Mouse (Mus musculus) MEL (cell line): ENCODE results near the gene Taco1. TPM values are rescaled to one million over a fixed set of nuclear protein-coding genes. Genes with fewer than 3 reads are reported as not detected.

Source experiments
- DNase-seq: peaks from one replicate; pipeline ENCODE4 v3.0.0; 2011; ENCODE audit warnings: low read depth, low spot score
- H3K27ac ChIP-seq: 2 replicates; pipeline ENCODE4 v1.5.1; 2012; ENCODE audit warnings: low read depth, mild to moderate bottlenecking, control low read depth, low read length, moderate library complexity; ENCODE audit not compliant: control insufficient read depth
- H3K27me3 ChIP-seq, 2 experiments: fragments of 150-350 bp in 1 of 2; sonication (generic) in 1 of 2; 2 replicates each; pipeline ENCODE4 v1.6.1; 2012; ENCODE audit warnings: low read length in 2 of 2, mild to moderate bottlenecking in 2 of 2, improper control_type of control experiment in 1 of 2, moderate library complexity in 1 of 2; ENCODE audit not compliant: insufficient read depth in 2 of 2, control insufficient read depth in 1 of 2
- H3K36me3 ChIP-seq, 2 experiments: 2 replicates each; pipeline ENCODE4 v1.6.1; 2012 to 2014; ENCODE audit warnings: low read length in 2 of 2, improper control_type of control experiment in 1 of 2, inconsistent platforms in 1 of 2, mild to moderate bottlenecking in 1 of 2; ENCODE audit not compliant: insufficient read depth in 2 of 2, control insufficient read depth in 1 of 2
- H3K4me1 ChIP-seq, 2 experiments: fragments of 150-350 bp in 1 of 2; sonication (generic) in 1 of 2; 2 replicates each; pipeline ENCODE4 v1.6.1; 2012; ENCODE audit warnings: low read length in 2 of 2, improper control_type of control experiment in 1 of 2, mild to moderate bottlenecking in 1 of 2; ENCODE audit not compliant: insufficient read depth in 2 of 2, control insufficient read depth in 1 of 2
- H3K4me3 ChIP-seq, 2 experiments: fragments of 150-350 bp in 1 of 2; sonication (generic) in 1 of 2; 2 replicates each; pipeline ENCODE4 v1.5.1; 2012; ENCODE audit warnings: low read depth in 2 of 2, low read length in 2 of 2, mild to moderate bottlenecking in 2 of 2, moderate library complexity in 2 of 2, control low read depth in 1 of 2, improper control_type of control experiment in 1 of 2; ENCODE audit not compliant: control insufficient read depth in 1 of 2, insufficient read depth in 1 of 2
- H3K79me2 ChIP-seq: 2 replicates; pipeline ENCODE4 v1.6.1; 2012; ENCODE audit warnings: mild to moderate bottlenecking, low read length, moderate library complexity; ENCODE audit not compliant: control insufficient read depth, poor library complexity, insufficient read depth
- H3K9ac ChIP-seq: 2 replicates; pipeline ENCODE4 v1.6.1; 2012; ENCODE audit warnings: low read depth, mild to moderate bottlenecking, control low read depth, low read length, moderate library complexity; ENCODE audit not compliant: control insufficient read depth, poor library complexity, severe bottlenecking
- H3K9me3 ChIP-seq: fragments of 150-350 bp; sonication (generic); replicated peaks from 2 replicates; pipeline ENCODE4 v1.6.1; 2012; ENCODE audit warnings: mild to moderate bottlenecking, low read length, improper control_type of control experiment, moderate library complexity; ENCODE audit not compliant: insufficient read depth
- BHLHE40 ChIP-seq: IDR thresholded peaks from 2 replicates; pipeline ENCODE4 v1.6.1; 2012; ENCODE audit warnings: low read depth, mild to moderate bottlenecking, inconsistent platforms, low read length, improper control_type of control experiment, borderline replicate concordance
- CHD1 ChIP-seq: IDR thresholded peaks from 2 replicates; pipeline ENCODE4 v1.6.1; 2012; ENCODE audit warnings: low read depth, mild to moderate bottlenecking, inconsistent platforms, low read length, improper control_type of control experiment
- CHD2 ChIP-seq: IDR thresholded peaks from 2 replicates; pipeline ENCODE4 v1.6.1; 2011; ENCODE audit warnings: low read length, improper control_type of control experiment
- CTCF ChIP-seq, 3 experiments: IDR thresholded peaks in 2 of 3; conservative IDR thresholded peaks in 1 of 3; 2 replicates each; pipeline ENCODE4 v1.5.1; 2011 to 2012; ENCODE audit warnings: low read length in 3 of 3, low read depth in 2 of 3, mild to moderate bottlenecking in 2 of 3, improper control_type of control experiment in 1 of 3, inconsistent platforms in 1 of 3, mixed read lengths in 1 of 3, moderate library complexity in 1 of 3; ENCODE audit not compliant: control insufficient read depth in 1 of 3, insufficient read depth in 1 of 3, poor library complexity in 1 of 3, severe bottlenecking in 1 of 3
- ELF1 ChIP-seq: IDR thresholded peaks from 2 replicates; pipeline ENCODE4 v1.6.1; 2014; ENCODE audit warnings: low read depth, mild to moderate bottlenecking, inconsistent platforms, low read length, improper control_type of control experiment, moderate library complexity
- EP300 ChIP-seq, 2 experiments: IDR thresholded peaks; 2 replicates each; pipeline ENCODE4 v1.6.1; 2011; ENCODE audit warnings: improper control_type of control experiment in 2 of 2, low read length in 2 of 2, low read depth in 1 of 2, mild to moderate bottlenecking in 1 of 2
- ETS1 ChIP-seq: IDR thresholded peaks from 2 replicates; pipeline ENCODE4 v1.6.1; 2012; ENCODE audit warnings: low read depth, mild to moderate bottlenecking, inconsistent platforms, low read length, improper control_type of control experiment, moderate library complexity
- GABPA ChIP-seq: IDR thresholded peaks from 2 replicates; pipeline ENCODE4 v1.6.1; 2012; ENCODE audit warnings: low read depth, mild to moderate bottlenecking, inconsistent platforms, low read length, improper control_type of control experiment, moderate library complexity
- GATA1 ChIP-seq: IDR thresholded peaks from 2 replicates; pipeline ENCODE4 v1.6.1; 2011; ENCODE audit warnings: low read depth, low read length, improper control_type of control experiment
- HCFC1 ChIP-seq: IDR thresholded peaks from 2 replicates; pipeline ENCODE4 v1.6.1; 2012; ENCODE audit warnings: low read depth, mild to moderate bottlenecking, inconsistent platforms, low read length, improper control_type of control experiment, moderate library complexity
- JUND ChIP-seq: IDR thresholded peaks from 2 replicates; pipeline ENCODE4 v1.6.1; 2011; ENCODE audit warnings: low read depth, mild to moderate bottlenecking, improper control_type of control experiment, low read length
- KAT2A ChIP-seq: conservative IDR thresholded peaks from 2 replicates; pipeline ENCODE4 v1.6.1; 2012; ENCODE audit warnings: low read depth, low read length, improper control_type of control experiment, inconsistent platforms
- MAFK ChIP-seq: IDR thresholded peaks from 2 replicates; pipeline ENCODE4 v1.6.1; 2011; ENCODE audit warnings: low read depth, mild to moderate bottlenecking, low read length, improper control_type of control experiment, borderline replicate concordance
- MAX ChIP-seq: IDR thresholded peaks from 2 replicates; pipeline ENCODE4 v1.6.1; 2011; ENCODE audit warnings: low read length, improper control_type of control experiment
- MAZ ChIP-seq: IDR thresholded peaks from 2 replicates; pipeline ENCODE4 v1.6.1; 2012; ENCODE audit warnings: low read depth, mild to moderate bottlenecking, inconsistent platforms, low read length, improper control_type of control experiment
- MEF2A ChIP-seq: IDR thresholded peaks from 2 replicates; pipeline ENCODE4 v1.6.1; 2014; ENCODE audit warnings: low read depth, mild to moderate bottlenecking, inconsistent platforms, low read length, improper control_type of control experiment; ENCODE audit not compliant: poor library complexity, insufficient replicate concordance, severe bottlenecking; ENCODE audit errors: extremely low read depth
- MXI1 ChIP-seq: IDR thresholded peaks from 2 replicates; pipeline ENCODE4 v1.6.1; 2011; ENCODE audit warnings: mild to moderate bottlenecking, low read depth, low read length, improper control_type of control experiment
- MYB ChIP-seq: IDR thresholded peaks from 2 replicates; pipeline ENCODE4 v1.6.1; 2011; ENCODE audit warnings: mild to moderate bottlenecking, low read depth, low read length, improper control_type of control experiment
- MYC ChIP-seq: IDR thresholded peaks from 2 replicates; pipeline ENCODE4 v1.6.1; 2011; ENCODE audit warnings: low read depth, mild to moderate bottlenecking, low read length, improper control_type of control experiment, moderate library complexity
- NELFE ChIP-seq: IDR thresholded peaks from 2 replicates; pipeline ENCODE4 v1.6.1; 2011; ENCODE audit warnings: low read depth, low read length, improper control_type of control experiment
- NRF1 ChIP-seq: IDR thresholded peaks from 2 replicates; pipeline ENCODE4 v1.6.1; 2014; ENCODE audit warnings: low read depth, mild to moderate bottlenecking, inconsistent platforms, low read length, improper control_type of control experiment, moderate library complexity; ENCODE audit not compliant: poor library complexity, insufficient read depth, severe bottlenecking
- POLR2A ChIP-seq, 2 experiments: IDR thresholded peaks; 2 replicates each; pipeline ENCODE4 v1.6.1; 2011 to 2012; ENCODE audit warnings: low read length in 2 of 2, mild to moderate bottlenecking in 2 of 2, control low read depth in 1 of 2, improper control_type of control experiment in 1 of 2, low read depth in 1 of 2, moderate library complexity in 1 of 2; ENCODE audit not compliant: control insufficient read depth in 1 of 2, insufficient read depth in 1 of 2, poor library complexity in 1 of 2
- POLR2AphosphoS2 ChIP-seq: IDR thresholded peaks from 2 replicates; pipeline ENCODE4 v1.6.1; 2011; ENCODE audit warnings: low read length, improper control_type of control experiment
- POLR2AphosphoS5 ChIP-seq: IDR thresholded peaks from 2 replicates; pipeline ENCODE4 v1.6.1; 2012; ENCODE audit warnings: low read depth, borderline replicate concordance, mild to moderate bottlenecking, inconsistent platforms, low read length, moderate library complexity, mixed read lengths
- RAD21 ChIP-seq: IDR thresholded peaks from 2 replicates; pipeline ENCODE4 v1.6.1; 2011; ENCODE audit warnings: mild to moderate bottlenecking, low read depth, low read length, improper control_type of control experiment
- RCOR1 ChIP-seq: IDR thresholded peaks from 2 replicates; pipeline ENCODE4 v1.6.1; 2012; ENCODE audit warnings: low read depth, mild to moderate bottlenecking, inconsistent platforms, low read length, improper control_type of control experiment
- SIN3A ChIP-seq: IDR thresholded peaks from 2 replicates; pipeline ENCODE4 v1.6.1; 2012; ENCODE audit warnings: low read length, improper control_type of control experiment, inconsistent platforms
- SMC3 ChIP-seq: IDR thresholded peaks from 2 replicates; pipeline ENCODE4 v1.6.1; 2011; ENCODE audit warnings: low read depth, low read length, improper control_type of control experiment
- TAL1 ChIP-seq: IDR thresholded peaks from 2 replicates; pipeline ENCODE4 v1.6.1; 2012; ENCODE audit warnings: mild to moderate bottlenecking, inconsistent platforms, low read length, moderate library complexity, mixed read lengths
- TBP ChIP-seq: IDR thresholded peaks from 2 replicates; pipeline ENCODE4 v1.8.0; 2011; ENCODE audit warnings: low read depth, low read length, improper control_type of control experiment
- TCF12 ChIP-seq: IDR thresholded peaks from 2 replicates; pipeline ENCODE4 v1.6.1; 2014; ENCODE audit warnings: low read depth, mild to moderate bottlenecking, inconsistent platforms, low read length, improper control_type of control experiment, moderate library complexity
- UBTF ChIP-seq: IDR thresholded peaks from 2 replicates; pipeline ENCODE4 v1.6.1; 2012; ENCODE audit warnings: low read depth, mild to moderate bottlenecking, inconsistent platforms, low read length, improper control_type of control experiment, moderate library complexity, borderline replicate concordance; ENCODE audit not compliant: insufficient read depth
- USF2 ChIP-seq, 2 experiments: IDR thresholded peaks; 2 replicates each; pipeline ENCODE4 v1.6.1; 2011 to 2012; ENCODE audit warnings: improper control_type of control experiment in 2 of 2, low read length in 2 of 2, borderline replicate concordance in 1 of 2, inconsistent platforms in 1 of 2, low read depth in 1 of 2, mild to moderate bottlenecking in 1 of 2; ENCODE audit not compliant: insufficient read depth in 1 of 2
- ZC3H11A ChIP-seq: IDR thresholded peaks from 2 replicates; pipeline ENCODE4 v1.6.1; 2012; ENCODE audit warnings: low read depth, mild to moderate bottlenecking, inconsistent platforms, low read length, improper control_type of control experiment
- ZMIZ1 ChIP-seq: IDR thresholded peaks from 2 replicates; pipeline ENCODE4 v1.6.1; 2012; ENCODE audit warnings: low read depth, mild to moderate bottlenecking, inconsistent platforms, low read length, improper control_type of control experiment, moderate library complexity
- polyA plus RNA-seq, 2 experiments: library from polyadenylated mRNA; stranded (reverse) in 1 of 2; unstranded in 1 of 2; fragments of >175 nt in 1 of 2; fragments of >200 nt in 1 of 2; gene quantifications; 2 replicates each; pipeline versions ENCODE4 v1.2.1 to v1.2.4; 2012; ENCODE audit warnings: low replicate concordance in 2 of 2, low read depth in 1 of 2; ENCODE audit not compliant: insufficient read length in 2 of 2, insufficient read depth in 1 of 2, missing spikeins in 1 of 2
- total RNA-seq: library from RNA; depleted of rRNA; stranded (reverse); fragments of 300-350 nt; gene quantifications from 2 replicates; pipeline ENCODE4 v1.2.3, GENCODE M21; 2012; rRNA removed

Gene Taco1
- total RNA-seq = 33.3 and 35.0 TPM in 2 replicates
- polyA plus RNA-seq = 10 to 100 TPM in 1 of 2 experiments, not detected in 1; 33.1 TPM

- DNase-seq = peak; percentile 99
- H3K4me1 ChIP-seq = peaks cover 3 to 5% of the 10 kb centered on the region in 2 experiments
- H3K27me3 ChIP-seq = no peaks in the 10 kb centered on the region
- H3K4me3 ChIP-seq = peak within 1 kb of the TSS; percentile 66 to 76
- H3K27ac ChIP-seq = peak within 1 kb of the TSS; percentile 66
- peaks cover 0 to 7% of the 10 kb centered on the region in 2 experiments; a peak in 2 of 4 replicates for H3K36me3 ChIP-seq
- no peaks in the 10 kb centered on the region for H3K9me3 ChIP-seq
- H3K79me2 ChIP-seq = peaks cover 5% of the 10 kb centered on the region
- H3K9ac ChIP-seq = peak within 1 kb of the TSS; percentile 76
- no peak for TF ChIP-seq GATA1
- no peak for TF ChIP-seq USF2 (IDR thresholded peaks at IDR 0.05; ENCODE audit: borderline replicate concordance in 1 of 2, insufficient read depth in 1 of 2, low read depth in 1 of 2, low read length in 2 of 2)
- TF ChIP-seq EP300 (IDR thresholded peaks at IDR 0.05; ENCODE audit: low read depth in 1 of 2, low read length in 2 of 2) = peak in 1 of 2 experiments; percentile 64; a peak in 2 of 4 replicates
- TF ChIP-seq CHD1 = 0 out of 2 replicates have a peak, but pooled peaks have one; percentile 82
- no peak for TF ChIP-seq MAFK
- TF ChIP-seq CHD2 = no peak; the same call in 1 of the 2 replicates
- TF ChIP-seq KAT2A = no peak; the same call in 1 of the 2 replicates
- TF ChIP-seq MAZ = peak; percentile 93
- TF ChIP-seq POLR2AphosphoS5 = no peak
- no peak; the same call in 1 of the 2 replicates for TF ChIP-seq JUND
- peak; percentile 89 for TF ChIP-seq POLR2AphosphoS2
- peak; percentile 11; the same call in 1 of the 2 replicates for TF ChIP-seq MYB
- peak; percentile 94 to 96 for TF ChIP-seq POLR2A (IDR thresholded peaks at IDR 0.05; ENCODE audit: control insufficient read depth in 1 of 2, insufficient read depth in 1 of 2, low read depth in 1 of 2, low read length in 2 of 2, poor library complexity in 1 of 2)
- TF ChIP-seq CTCF (IDR thresholded peaks at IDR 0.05 in 2 of 3, conservative IDR thresholded peaks at IDR 0.05 in 1 of 3; ENCODE audit: control insufficient read depth in 1 of 3, insufficient read depth in 1 of 3, low read depth in 2 of 3, low read length in 3 of 3, poor library complexity in 1 of 3, severe bottlenecking in 1 of 3) = peak in 2 of 3 experiments; percentile 4 to 9; a peak in 1 of 6 replicates
- no peak for TF ChIP-seq MEF2A
- TF ChIP-seq NRF1 = no peak
- peak; percentile 88 for TF ChIP-seq TCF12
- TF ChIP-seq MXI1 = peak; percentile 96
- TF ChIP-seq MAX = peak; percentile 88
- TF ChIP-seq SIN3A = peak; percentile 98
- TF ChIP-seq UBTF = 0 out of 2 replicates have a peak, but pooled peaks have one; percentile 82
- TF ChIP-seq TBP = peak; percentile 93
- no peak for TF ChIP-seq GABPA
- TF ChIP-seq RAD21 = no peak
- TF ChIP-seq ZC3H11A = no peak
- TF ChIP-seq BHLHE40 = no peak
- TF ChIP-seq RCOR1 = no peak
- TF ChIP-seq TAL1 = no peak
- TF ChIP-seq HCFC1 = peak; percentile 99
- TF ChIP-seq NELFE = peak; percentile 97
- peak; percentile 84 for TF ChIP-seq MYC
- peak; percentile 86 for TF ChIP-seq ZMIZ1
- TF ChIP-seq ETS1 = peak; percentile 83
- peak; percentile 24; the same call in 1 of the 2 replicates for TF ChIP-seq SMC3
- peak; percentile 72; the same call in 1 of the 2 replicates for TF ChIP-seq ELF1
Observed at GRCm38 (mm10) chr11:106065923-106066571, at the start of gene Taco1. TSS of gene Taco1 (plus strand) at chr11:106066061.
